Mouse (Mus musculus): ENCODE data around the gene Dab2ip. TPM values are rescaled to one million over a fixed set of nuclear protein-coding genes. Genes with fewer than 3 reads are reported as not detected.

The Dab2ip gene
- polyA plus RNA-seq, 1 experiment, result 28.5 TPM

DNA sequence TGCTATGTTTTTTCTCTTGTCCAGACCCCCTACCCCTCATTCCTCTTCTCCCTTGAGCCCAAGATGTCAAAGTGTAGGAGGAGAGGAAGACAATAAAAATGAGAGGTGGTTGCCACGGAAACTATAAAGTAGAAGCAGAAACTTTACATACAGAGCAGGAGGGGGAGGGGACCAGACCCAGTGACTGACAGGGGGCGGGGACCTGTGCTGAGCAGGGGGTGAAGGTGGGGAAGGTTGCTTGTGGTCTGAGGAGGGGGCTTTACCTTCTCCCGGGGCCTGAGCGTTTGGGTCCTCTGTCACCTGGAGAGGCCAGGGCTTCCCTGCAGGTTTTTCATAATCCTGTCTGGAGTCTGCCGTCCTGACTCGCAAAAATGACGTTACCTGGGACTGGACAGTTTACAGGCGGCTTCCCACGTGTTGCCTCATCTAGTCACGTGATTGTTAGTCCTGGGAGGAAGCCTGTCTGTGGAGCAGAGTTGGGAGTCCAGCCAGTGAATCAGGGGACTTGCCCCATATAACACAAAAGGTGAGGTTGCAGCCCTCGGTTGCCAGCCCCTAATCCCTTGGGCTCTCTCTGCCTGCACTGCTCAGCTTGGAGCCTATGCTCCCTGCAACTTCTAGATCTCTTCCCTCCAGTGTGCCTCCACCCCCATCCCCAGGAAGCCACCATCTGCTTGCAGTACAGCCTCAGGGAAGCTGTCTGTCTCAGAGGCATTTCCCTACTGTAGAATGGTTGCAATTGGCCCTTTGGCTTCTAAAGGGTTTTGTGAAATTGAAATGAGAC, 52.3 kb downstream of the Dab2ip start:
- TF ChIP-seq POLR2A (IDR thresholded peaks at IDR 0.05; ENCODE audit: control insufficient read depth, low read depth, low read length), result no peak
- TF ChIP-seq CTCF (IDR thresholded peaks at IDR 0.05; ENCODE audit: control insufficient read depth, insufficient read depth, insufficient replicate concordance, low read depth, low read length), result no peak
- Histone ChIP-seq H3K4me1 (ENCODE audit: control insufficient read depth, insufficient read depth, low read length) (peaks cover 3% of the 10 kb centered on the region), H3K4me3 (ENCODE audit: control insufficient read depth, low read depth, low read length) (no peak overlapping the region), H3K27ac (ENCODE audit: control insufficient read depth, insufficient read depth, low read depth, low read length) (no peak overlapping the region), H3K36me3 (ENCODE audit: control insufficient read depth, insufficient read depth, low read length) (no peaks in the 10 kb centered on the region), H3K27me3 (ENCODE audit: control insufficient read depth, insufficient read depth, low read length) (no peaks in the 10 kb centered on the region)

DNA sequence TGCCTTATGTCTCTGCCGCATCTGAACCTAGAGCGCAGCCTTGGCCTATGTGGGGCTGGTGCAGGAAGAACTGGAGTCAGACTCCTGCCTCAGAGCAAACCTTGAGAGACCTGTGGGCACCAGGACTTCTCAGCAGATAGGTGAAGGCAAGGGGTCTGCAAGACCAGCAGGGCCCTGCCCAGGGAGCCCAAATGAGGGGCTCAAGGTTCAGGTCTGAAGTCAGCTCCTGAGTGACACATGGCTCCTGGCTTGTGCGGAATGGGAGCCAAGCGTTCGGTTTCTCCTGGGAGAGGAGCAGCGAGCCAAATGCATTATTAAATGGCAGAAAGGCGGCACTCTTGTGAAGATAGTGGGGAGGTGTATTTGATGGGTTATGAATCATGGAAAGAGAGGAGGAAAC, 52.9 kb downstream of the Dab2ip start:
- H3K27ac ChIP-seq (ENCODE audit: control insufficient read depth, insufficient read depth, low read depth, low read length), result no peak overlapping the region
- no peaks in the 10 kb centered on the region for H3K36me3 ChIP-seq (ENCODE audit: control insufficient read depth, insufficient read depth, low read length)
- peaks cover 7% of the 10 kb centered on the region for H3K4me1 ChIP-seq (ENCODE audit: control insufficient read depth, insufficient read depth, low read length)
- no peaks in the 10 kb centered on the region for H3K27me3 ChIP-seq (ENCODE audit: control insufficient read depth, insufficient read depth, low read length)
- TF ChIP-seq CTCF (IDR thresholded peaks at IDR 0.05; ENCODE audit: control insufficient read depth, insufficient read depth, insufficient replicate concordance, low read depth, low read length) (no peak), POLR2A (IDR thresholded peaks at IDR 0.05; ENCODE audit: control insufficient read depth, low read depth, low read length) (no peak)
- H3K4me3 ChIP-seq (ENCODE audit: control insufficient read depth, low read depth, low read length), result no peak overlapping the region

DNA sequence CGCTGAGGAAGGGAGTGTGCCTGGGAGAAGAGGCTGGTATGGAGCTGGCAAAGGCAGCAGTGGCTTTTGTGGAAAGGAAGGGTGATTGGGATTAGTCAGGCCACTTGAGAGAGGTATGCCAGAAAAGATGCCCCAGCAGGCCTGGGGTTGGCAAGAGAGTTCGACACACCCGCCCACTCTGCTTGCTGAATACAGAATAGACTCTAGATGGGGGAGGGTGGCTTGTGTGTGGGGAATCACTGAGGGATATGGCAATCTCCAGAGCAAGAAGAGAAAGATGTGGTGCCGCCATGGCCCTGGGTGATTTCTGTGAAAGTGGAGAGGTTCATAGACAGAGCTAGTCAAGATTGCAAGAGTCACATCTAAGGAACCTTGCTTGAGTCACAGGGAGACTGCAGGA, 53.6 kb downstream of the Dab2ip start:
- Histone ChIP-seq H3K4me3 (ENCODE audit: control insufficient read depth, low read depth, low read length) (no peak overlapping the region), H3K27me3 (ENCODE audit: control insufficient read depth, insufficient read depth, low read length) (no peaks in the 10 kb centered on the region), H3K27ac (ENCODE audit: control insufficient read depth, insufficient read depth, low read depth, low read length) (peak overlapping the region; percentile 52; the same call in 1 of the 2 replicates), H3K4me1 (ENCODE audit: control insufficient read depth, insufficient read depth, low read length) (peaks cover 7% of the 10 kb centered on the region), H3K36me3 (ENCODE audit: control insufficient read depth, insufficient read depth, low read length) (no peaks in the 10 kb centered on the region)
- no peak for TF ChIP-seq POLR2A (IDR thresholded peaks at IDR 0.05; ENCODE audit: control insufficient read depth, low read depth, low read length)
- no peak for TF ChIP-seq CTCF (IDR thresholded peaks at IDR 0.05; ENCODE audit: control insufficient read depth, insufficient read depth, insufficient replicate concordance, low read depth, low read length)

DNA sequence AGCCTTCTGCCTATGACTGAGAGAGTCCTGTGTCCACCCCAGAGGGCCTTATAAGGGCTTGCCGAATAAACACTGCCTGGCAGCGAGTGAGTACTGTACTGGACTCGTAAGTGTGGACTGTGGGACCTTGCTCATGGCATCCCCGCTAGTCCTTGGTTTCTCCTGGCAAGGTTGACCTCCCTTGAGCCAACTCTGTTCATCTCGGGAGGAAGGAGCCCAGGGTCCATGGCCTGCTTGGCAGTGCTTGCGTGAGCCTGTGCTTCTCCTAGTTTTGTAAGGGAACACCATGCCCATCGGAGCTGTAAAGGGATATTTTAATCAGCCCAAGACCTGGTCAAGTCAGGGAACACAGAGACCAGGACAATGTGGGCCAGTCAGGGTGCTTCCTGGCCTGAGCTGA, 54.2 kb downstream of the Dab2ip start:
- no peaks in the 10 kb centered on the region for H3K36me3 ChIP-seq (ENCODE audit: control insufficient read depth, insufficient read depth, low read length)
- no peak for TF ChIP-seq POLR2A (IDR thresholded peaks at IDR 0.05; ENCODE audit: control insufficient read depth, low read depth, low read length)
- no peak for TF ChIP-seq CTCF (IDR thresholded peaks at IDR 0.05; ENCODE audit: control insufficient read depth, insufficient read depth, insufficient replicate concordance, low read depth, low read length)
- H3K27me3 ChIP-seq (ENCODE audit: control insufficient read depth, insufficient read depth, low read length), result no peaks in the 10 kb centered on the region
- H3K4me1 ChIP-seq (ENCODE audit: control insufficient read depth, insufficient read depth, low read length), result peaks cover 7% of the 10 kb centered on the region
- H3K4me3 ChIP-seq (ENCODE audit: control insufficient read depth, low read depth, low read length), result no peak overlapping the region
- peak overlapping the region; percentile 52 for H3K27ac ChIP-seq (ENCODE audit: control insufficient read depth, insufficient read depth, low read depth, low read length)

DNA sequence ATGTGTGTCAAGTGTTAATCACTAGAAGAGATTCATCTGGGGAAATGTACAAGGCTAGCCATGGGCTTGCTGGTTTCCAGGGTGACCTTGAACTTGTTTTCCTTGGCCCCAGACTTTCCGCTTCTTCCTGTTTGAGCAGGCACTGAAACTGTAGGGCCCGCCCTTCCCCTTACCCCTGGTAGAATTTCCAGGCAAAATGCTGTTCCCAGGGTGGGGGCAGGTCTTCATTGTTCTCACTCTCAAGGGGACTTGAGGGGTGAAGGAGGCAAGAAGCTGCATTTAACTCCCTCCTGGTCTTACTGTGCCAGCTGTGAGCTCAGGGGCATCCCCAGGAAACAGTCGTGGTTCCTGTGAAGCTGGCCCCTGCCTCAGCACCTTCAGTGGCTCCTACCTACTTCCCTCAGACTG, 55.9 kb downstream of the Dab2ip start:
- Histone ChIP-seq H3K27ac (ENCODE audit: control insufficient read depth, insufficient read depth, low read depth, low read length) (no peak overlapping the region), H3K4me1 (ENCODE audit: control insufficient read depth, insufficient read depth, low read length) (peaks cover 7% of the 10 kb centered on the region), H3K27me3 (ENCODE audit: control insufficient read depth, insufficient read depth, low read length) (no peaks in the 10 kb centered on the region), H3K4me3 (ENCODE audit: control insufficient read depth, low read depth, low read length) (no peak overlapping the region), H3K36me3 (ENCODE audit: control insufficient read depth, insufficient read depth, low read length) (no peaks in the 10 kb centered on the region)
- no peak for TF ChIP-seq CTCF (IDR thresholded peaks at IDR 0.05; ENCODE audit: control insufficient read depth, insufficient read depth, insufficient replicate concordance, low read depth, low read length)
- TF ChIP-seq POLR2A (IDR thresholded peaks at IDR 0.05; ENCODE audit: control insufficient read depth, low read depth, low read length), result no peak

DNA sequence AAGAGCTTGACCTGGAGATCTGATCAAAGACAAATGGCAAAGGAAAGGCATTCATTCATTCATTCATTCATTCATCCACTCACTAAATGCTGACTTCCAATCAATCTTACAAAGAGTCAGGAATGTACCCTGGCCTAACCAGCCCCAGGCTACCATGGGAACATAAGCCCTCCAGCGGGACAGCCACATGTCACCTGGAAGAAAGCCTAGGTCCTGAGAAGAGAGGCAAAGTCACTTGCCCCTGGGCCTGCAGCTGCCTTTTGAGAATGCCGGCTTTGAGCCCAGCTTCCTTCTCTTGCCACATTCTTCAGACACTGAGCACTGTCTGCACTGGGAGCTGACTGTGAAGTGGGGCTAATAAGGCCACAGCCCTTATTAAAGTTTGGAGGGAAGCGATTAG, 56.3 kb downstream of the Dab2ip start:
- Histone ChIP-seq H3K36me3 (ENCODE audit: control insufficient read depth, insufficient read depth, low read length) (no peaks in the 10 kb centered on the region), H3K4me1 (ENCODE audit: control insufficient read depth, insufficient read depth, low read length) (peaks cover 7% of the 10 kb centered on the region), H3K4me3 (ENCODE audit: control insufficient read depth, low read depth, low read length) (no peak overlapping the region), H3K27me3 (ENCODE audit: control insufficient read depth, insufficient read depth, low read length) (no peaks in the 10 kb centered on the region), H3K27ac (ENCODE audit: control insufficient read depth, insufficient read depth, low read depth, low read length) (no peak overlapping the region)
- TF ChIP-seq POLR2A (IDR thresholded peaks at IDR 0.05; ENCODE audit: control insufficient read depth, low read depth, low read length) (no peak), CTCF (IDR thresholded peaks at IDR 0.05; ENCODE audit: control insufficient read depth, insufficient read depth, insufficient replicate concordance, low read depth, low read length) (no peak)

DNA sequence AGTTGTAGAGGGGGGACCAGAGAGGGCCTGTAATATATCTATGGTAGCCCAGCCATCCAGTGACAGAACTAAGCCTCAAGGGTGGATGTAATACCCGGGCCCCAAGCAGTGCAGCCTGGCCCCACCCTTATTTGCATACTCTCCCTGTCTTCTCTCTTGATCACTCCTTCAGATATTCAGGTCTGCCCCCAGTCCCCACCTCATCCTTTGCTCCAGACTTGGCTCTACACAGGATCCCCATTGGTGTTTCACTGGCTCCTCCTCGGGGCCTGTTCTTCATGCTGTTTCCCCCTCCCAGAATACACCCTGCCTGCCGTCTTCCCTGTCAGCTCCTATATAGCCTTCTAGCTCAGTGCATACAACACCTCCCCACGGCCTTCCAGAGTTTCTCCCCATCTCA, 57.3 kb downstream of the Dab2ip start:
- Histone ChIP-seq H3K4me3 (ENCODE audit: control insufficient read depth, low read depth, low read length) (no peak overlapping the region), H3K27me3 (ENCODE audit: control insufficient read depth, insufficient read depth, low read length) (no peaks in the 10 kb centered on the region), H3K4me1 (ENCODE audit: control insufficient read depth, insufficient read depth, low read length) (peaks cover 7% of the 10 kb centered on the region), H3K27ac (ENCODE audit: control insufficient read depth, insufficient read depth, low read depth, low read length) (no peak overlapping the region), H3K36me3 (ENCODE audit: control insufficient read depth, insufficient read depth, low read length) (no peaks in the 10 kb centered on the region)
- TF ChIP-seq POLR2A (IDR thresholded peaks at IDR 0.05; ENCODE audit: control insufficient read depth, low read depth, low read length), result no peak
- no peak for TF ChIP-seq CTCF (IDR thresholded peaks at IDR 0.05; ENCODE audit: control insufficient read depth, insufficient read depth, insufficient replicate concordance, low read depth, low read length)

Measured in testis, adult 2 months (tissue).